8 mouse cellular contexts compared by ENCODE assay signal in genomic region chr4:63084473-63084889, GRCm38 (mm10).
A peak's percentile ranks its signal among the peaks of the same experiment; 100 is the strongest.
DNase-seq lines count a peak whose midpoint lies in the region; ATAC-seq and TF ChIP-seq lines count a peak whose summit lies in the region.

No protein-coding gene starts in this region.

- H3K27me3 ChIP-seq in limb, embryonic 13.5 days = no peaks in the 10 kb centered on the region
- no peaks in the 10 kb centered on the region for H3K27me3 ChIP-seq in limb, embryonic 10.5 days (ENCODE audit: low read depth, poor library complexity, severe bottlenecking)
- no peaks in the 10 kb centered on the region for H3K27me3 ChIP-seq in cerebellum, adult 2 months (ENCODE audit: control insufficient read depth, insufficient read depth, low read length)
- no peaks in the 10 kb centered on the region for H3K27me3 ChIP-seq in heart, postnatal 0 days (ENCODE audit: control insufficient read depth, insufficient read depth, low read length)
- no peaks in the 10 kb centered on the region for H3K27me3 ChIP-seq in liver, postnatal 0 days (ENCODE audit: insufficient read depth, low read length)

- H3K9me3 ChIP-seq in limb, embryonic 13.5 days = peaks cover 15% of the 10 kb centered on the region
- no peaks in the 10 kb centered on the region for H3K9me3 ChIP-seq in limb, embryonic 10.5 days (replicated peaks)
- H3K9me3 ChIP-seq in heart, postnatal 0 days (replicated peaks; ENCODE audit: control insufficient read depth, low read length) = no peaks in the 10 kb centered on the region
- H3K9me3 ChIP-seq in liver, postnatal 0 days (ENCODE audit: low read length) = no peaks in the 10 kb centered on the region

- DNase-seq in limb, embryonic 10.5 days (ENCODE audit: low spot score) = no peak
- DNase-seq in cerebellum, adult 2 months = peak; percentile 51 to 73
- peak; percentile 80 for DNase-seq in heart, postnatal 0 days (ENCODE audit: low spot score)
- peak; percentile 39 to 51 for DNase-seq in left cerebral cortex, adult 2 months (ENCODE audit: extremely low spot score in 1 of 2, low spot score in 2 of 2)
- DNase-seq in ovary, postnatal 36 days (ENCODE audit: low spot score) = peak; percentile 55
- no peak for DNase-seq in liver, postnatal 0 days
- DNase-seq in spleen, adult 18-20 months = no peak

- H3K4me3 ChIP-seq in limb, embryonic 13.5 days = no peak overlapping the region
- H3K4me3 ChIP-seq in limb, embryonic 10.5 days = no peak overlapping the region
- H3K4me3 ChIP-seq in cerebellum, adult 2 months (replicated peaks; ENCODE audit: insufficient read depth, low read depth, low read length) = no peak overlapping the region
- no peak overlapping the region for H3K4me3 ChIP-seq in heart, postnatal 0 days (ENCODE audit: low read depth, low read length)
- H3K4me3 ChIP-seq in left cerebral cortex, adult 2 months = no peak overlapping the region
- no peak overlapping the region for H3K4me3 ChIP-seq in liver, postnatal 0 days (ENCODE audit: low read depth, low read length)

- H3K27ac ChIP-seq in limb, embryonic 13.5 days = no peak overlapping the region
- no peak overlapping the region for H3K27ac ChIP-seq in limb, embryonic 10.5 days
- H3K27ac ChIP-seq in cerebellum, adult 2 months (ENCODE audit: insufficient read depth, low read length) = no peak overlapping the region
- peak overlapping the region; percentile 35; the same call in 1 of the 2 replicates for H3K27ac ChIP-seq in heart, postnatal 0 days (ENCODE audit: low read depth)
- H3K27ac ChIP-seq in left cerebral cortex, adult 2 months = no peak overlapping the region
- no peak overlapping the region for H3K27ac ChIP-seq in liver, postnatal 0 days (ENCODE audit: low read depth)

- peaks cover 6% of the 10 kb centered on the region; the same call in 1 of the 2 replicates for H3K4me1 ChIP-seq in limb, embryonic 13.5 days
- H3K4me1 ChIP-seq in limb, embryonic 10.5 days = peaks cover 16% of the 10 kb centered on the region
- H3K4me1 ChIP-seq in cerebellum, adult 2 months (ENCODE audit: control insufficient read depth, insufficient read depth, low read length) = peaks cover 6% of the 10 kb centered on the region
- H3K4me1 ChIP-seq in heart, postnatal 0 days (ENCODE audit: control insufficient read depth, insufficient read depth) = no peaks in the 10 kb centered on the region
- H3K4me1 ChIP-seq in liver, postnatal 0 days (ENCODE audit: insufficient read depth) = no peaks in the 10 kb centered on the region

- no peak for TF ChIP-seq POLR2A in cerebellum, adult 2 months (IDR thresholded peaks at IDR 0.05; ENCODE audit: borderline replicate concordance, insufficient read depth, low read length)

- TF ChIP-seq CTCF in cerebellum, adult 2 months (IDR thresholded peaks at IDR 0.05; ENCODE audit: borderline replicate concordance, insufficient read depth, low read depth, low read length) = no peak
- TF ChIP-seq CTCF in heart, postnatal 0 days (IDR thresholded peaks at IDR 0.05; ENCODE audit: low read depth) = peak; percentile 37
- TF ChIP-seq CTCF in left cerebral cortex, adult 2 months (IDR thresholded peaks at IDR 0.05) = no peak; the same call in 1 of the 2 replicates
- TF ChIP-seq CTCF in liver, postnatal 0 days (IDR thresholded peaks at IDR 0.05; ENCODE audit: low read depth) = no peak

- peak; percentile 74; the same call in 1 of the 2 replicates for TF ChIP-seq EP300 in heart, postnatal 0 days (IDR thresholded peaks at IDR 0.05; ENCODE audit: low read depth)
- no peak for TF ChIP-seq EP300 in liver, postnatal 0 days (IDR thresholded peaks at IDR 0.05; ENCODE audit: low read depth)

- intact Hi-C loops in left cerebral cortex, adult 2 months (cut with DNase I) = no loop called here

- no peak overlapping the region for H3K4me2 ChIP-seq in limb, embryonic 13.5 days (replicated peaks)
- H3K4me2 ChIP-seq in heart, postnatal 0 days (ENCODE audit: low read depth, low read length) = peak overlapping the region; percentile 3; the same call in 1 of the 2 replicates
- no peak overlapping the region for H3K4me2 ChIP-seq in liver, postnatal 0 days (ENCODE audit: low read depth, low read length)

- no peak overlapping the region for H3K9ac ChIP-seq in limb, embryonic 13.5 days
- no peak overlapping the region for H3K9ac ChIP-seq in heart, postnatal 0 days (replicated peaks; ENCODE audit: low read depth, low read length)
- no peak overlapping the region for H3K9ac ChIP-seq in liver, postnatal 0 days (replicated peaks)

- ATAC-seq in limb, embryonic 13.5 days (ENCODE audit: low FRiP score, low read depth) = peak; percentile 22; the same call in 1 of the 2 replicates
- ATAC-seq in heart, postnatal 0 days (ENCODE audit: insufficient read depth, low read depth) = peak; percentile 82
- no peak for ATAC-seq in liver, postnatal 0 days

- peaks cover 87% of the 10 kb centered on the region for H3K36me3 ChIP-seq in limb, embryonic 13.5 days
- peaks cover 83% of the 10 kb centered on the region for H3K36me3 ChIP-seq in limb, embryonic 10.5 days
- no peaks in the 10 kb centered on the region for H3K36me3 ChIP-seq in heart, postnatal 0 days (replicated peaks; ENCODE audit: control insufficient read depth, insufficient read depth, low read length)
- peaks cover 5% of the 10 kb centered on the region for H3K36me3 ChIP-seq in liver, postnatal 0 days (replicated peaks; ENCODE audit: insufficient read depth, low read length)

- WGBS in limb, embryonic 13.5 days = 77% methylated on average over 8 of the region's 8 CpGs
- WGBS in limb, embryonic 10.5 days = 84% methylated on average over 8 of the region's 8 CpGs
- WGBS in cerebellum, adult 2 months = 6% methylated on average over 8 of the region's 8 CpGs
- 28% methylated on average over 8 of the region's 8 CpGs for WGBS in heart, postnatal 0 days
- 80% methylated on average over 8 of the region's 8 CpGs for WGBS in liver, postnatal 0 days (ENCODE audit: insufficient replicate concordance)

Comparison
In these comparisons a context has a peak if more than half of its experiments do, and no peak if none do; other contexts are left out.
1. DNase-seq: peak in cerebellum, adult 2 months (2 of 2), heart, postnatal 0 days (single experiment), left cerebral cortex, adult 2 months (2 of 2) and ovary, postnatal 36 days (single experiment); none in limb, embryonic 10.5 days (single experiment), liver, postnatal 0 days (single experiment) and spleen, adult 18-20 months (0 of 2).